Mouse (Mus musculus) liver (tissue): Measurements from ENCODE around the gene Olfr676.
"Not testable (repeated sequence)": the region's sequence is repeated elsewhere in the genome, so short reads cannot be mapped to it uniquely, and the experiment has no call there.

Experiments
- DNase-seq: peaks from one replicate; pipeline ENCODE4 v3.0.0-alpha.2; 2020; ENCODE audit warnings: mixed read lengths

The Olfr676 gene

DNA sequence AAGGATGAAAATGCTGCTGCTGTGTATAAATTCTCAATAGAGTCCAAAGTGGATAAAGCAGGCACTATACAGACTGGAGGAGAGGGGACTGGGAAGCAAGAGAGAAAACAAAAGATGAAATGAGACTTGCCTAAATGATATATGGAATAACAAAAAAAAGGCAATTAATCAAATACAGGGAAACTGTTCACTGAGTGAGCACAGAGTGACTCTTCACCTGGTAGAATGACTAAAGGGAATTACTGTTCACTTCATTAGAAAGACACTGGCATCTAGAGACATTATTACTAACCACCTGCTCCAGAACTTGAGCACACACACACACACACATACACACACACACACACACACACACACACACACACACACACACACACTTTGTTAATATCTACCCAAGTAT, at the start of gene Olfr676:
Gene Olfr676 (plus strand): TSS at position 301 of the 400 bp plus-strand sequence.
- DNase-seq: no peak

- no peak for DNase-seq
These were observed 30.6 kb upstream of the Olfr676 start, which contains the start of gene Olfr672 for GRCm38 (mm10) chr7:105001929-105002328. Gene Olfr672, minus strand, starts transcription at chr7:105002029.

DNA sequence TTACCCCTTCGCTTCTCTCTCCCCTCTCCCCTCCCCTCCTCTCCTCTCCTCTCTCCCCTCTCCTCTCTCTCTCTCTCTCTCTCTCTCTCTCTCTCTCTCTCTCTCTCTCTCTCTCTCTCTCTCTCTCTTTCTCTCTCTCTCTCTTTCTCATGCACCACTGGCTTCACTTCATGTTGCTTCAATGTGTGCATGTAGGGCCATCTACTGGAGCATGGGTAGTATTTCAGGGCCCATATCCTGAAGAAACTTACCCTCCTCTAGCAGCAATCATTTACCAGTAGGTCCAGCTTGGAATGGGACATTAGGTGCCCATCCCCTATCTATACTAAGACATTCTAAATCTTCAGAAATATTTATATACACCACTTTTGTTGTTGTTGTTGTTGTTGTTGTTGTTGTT, 10.0 kb upstream of the Olfr676 start:
- DNase-seq: no peak

DNA sequence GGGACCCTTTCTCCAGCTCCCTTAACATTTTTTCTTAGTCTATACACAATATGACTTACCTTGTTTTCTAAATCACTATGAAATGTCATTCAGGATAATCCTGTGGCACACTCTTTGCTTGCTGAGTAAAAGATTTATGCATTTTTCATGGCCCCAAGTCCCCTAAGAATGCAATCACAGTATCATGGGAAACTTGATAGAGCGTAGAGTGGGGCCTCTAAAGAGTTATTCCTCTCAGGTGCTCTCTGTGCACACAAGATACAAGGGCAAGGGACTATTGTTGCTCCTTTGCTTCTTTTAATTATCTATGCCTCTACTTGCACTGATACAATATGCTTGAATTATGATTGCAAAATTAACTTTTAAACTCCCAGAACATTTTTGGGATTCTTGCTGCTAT, 4.1 kb upstream of the Olfr676 start, which contains the start of gene Olfr675:
Gene Olfr675 (minus strand): TSS at position 101 of the 400 bp plus-strand sequence.
- no peak for DNase-seq

GRCm38 (mm10) chr7:105033836-105034235, 1.3 kb downstream of the Olfr676 start:
- not testable (repeated sequence) for DNase-seq

DNA sequence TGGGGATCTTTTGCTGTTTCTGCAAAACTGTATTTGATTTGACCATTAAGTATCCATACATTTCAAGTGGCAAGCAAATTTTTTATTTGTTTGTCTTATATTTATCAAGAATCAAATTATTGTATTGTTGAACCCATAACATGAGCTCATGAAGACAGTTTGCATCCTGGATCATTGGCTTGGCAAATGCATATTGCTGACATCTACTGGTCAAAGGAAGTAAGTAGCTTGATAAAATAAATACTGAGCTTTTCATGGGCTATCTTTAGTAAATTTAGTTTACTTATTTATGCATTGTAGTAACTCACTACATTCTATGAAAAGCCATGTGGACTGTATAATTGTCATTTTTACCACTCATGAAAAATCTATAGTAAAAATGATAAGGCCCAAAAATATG, 26.5 kb downstream of the Olfr676 start:
- no peak for DNase-seq

GRCm38 (mm10) chr7:105064175-105064574, 31.7 kb downstream of the Olfr676 start, which contains the start of gene Olfr678:
Gene Olfr678, plus strand, starts transcription at chr7:105064475.
- DNase-seq: no peak

DNA sequence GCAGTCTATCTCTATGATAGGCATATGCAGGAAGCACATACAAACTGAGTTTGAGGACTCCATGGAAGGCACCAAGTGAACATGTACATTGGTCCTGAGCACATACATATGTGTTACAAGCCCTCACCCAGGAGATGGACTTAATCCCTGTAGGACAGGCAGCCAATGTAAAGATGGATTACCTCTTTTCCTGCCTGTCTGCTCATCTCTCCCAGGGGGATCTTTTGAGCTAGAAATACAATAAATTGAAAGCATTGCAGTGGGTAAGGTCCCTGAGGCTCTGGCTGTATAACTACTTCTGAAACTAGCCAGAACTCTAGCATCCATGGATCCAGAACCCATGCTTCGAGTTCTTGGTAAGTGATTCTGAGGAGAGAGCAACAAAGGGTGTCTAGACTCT, 48.4 kb downstream of the Olfr676 start, which contains the start of gene Olfr679:
Gene Olfr679 (plus strand): TSS at position 301 of the 400 bp plus-strand sequence.
- DNase-seq: no peak
